Mouse (Mus musculus) MEL (cell line): Measurements from ENCODE around the gene Gramd1c. TPM values are rescaled to one million over a fixed set of nuclear protein-coding genes. Genes with fewer than 3 reads are reported as not detected.

ENCODE experiments used
- DNase-seq: peaks from one replicate; pipeline ENCODE4 v3.0.0; 2011; ENCODE audit warnings: low read depth, low spot score
- H3K27ac ChIP-seq: 2 replicates; pipeline ENCODE4 v1.5.1; 2012; ENCODE audit warnings: low read depth, mild to moderate bottlenecking, control low read depth, low read length, moderate library complexity; ENCODE audit not compliant: control insufficient read depth
- H3K27me3 ChIP-seq, 2 experiments: fragments of 150-350 bp in 1 of 2; sonication (generic) in 1 of 2; 2 replicates each; pipeline ENCODE4 v1.6.1; 2012; ENCODE audit warnings: low read length in 2 of 2, mild to moderate bottlenecking in 2 of 2, improper control_type of control experiment in 1 of 2, moderate library complexity in 1 of 2; ENCODE audit not compliant: insufficient read depth in 2 of 2, control insufficient read depth in 1 of 2
- H3K36me3 ChIP-seq, 2 experiments: 2 replicates each; pipeline ENCODE4 v1.6.1; 2012 to 2014; ENCODE audit warnings: low read length in 2 of 2, improper control_type of control experiment in 1 of 2, inconsistent platforms in 1 of 2, mild to moderate bottlenecking in 1 of 2; ENCODE audit not compliant: insufficient read depth in 2 of 2, control insufficient read depth in 1 of 2
- H3K4me1 ChIP-seq, 2 experiments: fragments of 150-350 bp in 1 of 2; sonication (generic) in 1 of 2; 2 replicates each; pipeline ENCODE4 v1.6.1; 2012; ENCODE audit warnings: low read length in 2 of 2, improper control_type of control experiment in 1 of 2, mild to moderate bottlenecking in 1 of 2; ENCODE audit not compliant: insufficient read depth in 2 of 2, control insufficient read depth in 1 of 2
- H3K4me3 ChIP-seq, 2 experiments: fragments of 150-350 bp in 1 of 2; sonication (generic) in 1 of 2; 2 replicates each; pipeline ENCODE4 v1.5.1; 2012; ENCODE audit warnings: low read depth in 2 of 2, low read length in 2 of 2, mild to moderate bottlenecking in 2 of 2, moderate library complexity in 2 of 2, control low read depth in 1 of 2, improper control_type of control experiment in 1 of 2; ENCODE audit not compliant: control insufficient read depth in 1 of 2, insufficient read depth in 1 of 2
- H3K79me2 ChIP-seq: 2 replicates; pipeline ENCODE4 v1.6.1; 2012; ENCODE audit warnings: mild to moderate bottlenecking, low read length, moderate library complexity; ENCODE audit not compliant: control insufficient read depth, poor library complexity, insufficient read depth
- H3K9ac ChIP-seq: 2 replicates; pipeline ENCODE4 v1.6.1; 2012; ENCODE audit warnings: low read depth, mild to moderate bottlenecking, control low read depth, low read length, moderate library complexity; ENCODE audit not compliant: control insufficient read depth, poor library complexity, severe bottlenecking
- H3K9me3 ChIP-seq: fragments of 150-350 bp; sonication (generic); replicated peaks from 2 replicates; pipeline ENCODE4 v1.6.1; 2012; ENCODE audit warnings: mild to moderate bottlenecking, low read length, improper control_type of control experiment, moderate library complexity; ENCODE audit not compliant: insufficient read depth
- BHLHE40 ChIP-seq: IDR thresholded peaks from 2 replicates; pipeline ENCODE4 v1.6.1; 2012; ENCODE audit warnings: low read depth, mild to moderate bottlenecking, inconsistent platforms, low read length, improper control_type of control experiment, borderline replicate concordance
- CHD1 ChIP-seq: IDR thresholded peaks from 2 replicates; pipeline ENCODE4 v1.6.1; 2012; ENCODE audit warnings: low read depth, mild to moderate bottlenecking, inconsistent platforms, low read length, improper control_type of control experiment
- CHD2 ChIP-seq: IDR thresholded peaks from 2 replicates; pipeline ENCODE4 v1.6.1; 2011; ENCODE audit warnings: low read length, improper control_type of control experiment
- CTCF ChIP-seq, 3 experiments: IDR thresholded peaks in 2 of 3; conservative IDR thresholded peaks in 1 of 3; 2 replicates each; pipeline ENCODE4 v1.5.1; 2011 to 2012; ENCODE audit warnings: low read length in 3 of 3, low read depth in 2 of 3, mild to moderate bottlenecking in 2 of 3, improper control_type of control experiment in 1 of 3, inconsistent platforms in 1 of 3, mixed read lengths in 1 of 3, moderate library complexity in 1 of 3; ENCODE audit not compliant: control insufficient read depth in 1 of 3, insufficient read depth in 1 of 3, poor library complexity in 1 of 3, severe bottlenecking in 1 of 3
- E2F4 ChIP-seq: IDR thresholded peaks from 2 replicates; pipeline ENCODE4 v1.6.1; 2011; ENCODE audit warnings: low read depth, low read length, improper control_type of control experiment, borderline replicate concordance
- ELF1 ChIP-seq: IDR thresholded peaks from 2 replicates; pipeline ENCODE4 v1.6.1; 2014; ENCODE audit warnings: low read depth, mild to moderate bottlenecking, inconsistent platforms, low read length, improper control_type of control experiment, moderate library complexity
- EP300 ChIP-seq, 2 experiments: IDR thresholded peaks; 2 replicates each; pipeline ENCODE4 v1.6.1; 2011; ENCODE audit warnings: improper control_type of control experiment in 2 of 2, low read length in 2 of 2, low read depth in 1 of 2, mild to moderate bottlenecking in 1 of 2
- ETS1 ChIP-seq: IDR thresholded peaks from 2 replicates; pipeline ENCODE4 v1.6.1; 2012; ENCODE audit warnings: low read depth, mild to moderate bottlenecking, inconsistent platforms, low read length, improper control_type of control experiment, moderate library complexity
- GABPA ChIP-seq: IDR thresholded peaks from 2 replicates; pipeline ENCODE4 v1.6.1; 2012; ENCODE audit warnings: low read depth, mild to moderate bottlenecking, inconsistent platforms, low read length, improper control_type of control experiment, moderate library complexity
- GATA1 ChIP-seq: IDR thresholded peaks from 2 replicates; pipeline ENCODE4 v1.6.1; 2011; ENCODE audit warnings: low read depth, low read length, improper control_type of control experiment
- HCFC1 ChIP-seq: IDR thresholded peaks from 2 replicates; pipeline ENCODE4 v1.6.1; 2012; ENCODE audit warnings: low read depth, mild to moderate bottlenecking, inconsistent platforms, low read length, improper control_type of control experiment, moderate library complexity
- JUND ChIP-seq: IDR thresholded peaks from 2 replicates; pipeline ENCODE4 v1.6.1; 2011; ENCODE audit warnings: low read depth, mild to moderate bottlenecking, improper control_type of control experiment, low read length
- KAT2A ChIP-seq: conservative IDR thresholded peaks from 2 replicates; pipeline ENCODE4 v1.6.1; 2012; ENCODE audit warnings: low read depth, low read length, improper control_type of control experiment, inconsistent platforms
- MAX ChIP-seq: IDR thresholded peaks from 2 replicates; pipeline ENCODE4 v1.6.1; 2011; ENCODE audit warnings: low read length, improper control_type of control experiment
- MAZ ChIP-seq: IDR thresholded peaks from 2 replicates; pipeline ENCODE4 v1.6.1; 2012; ENCODE audit warnings: low read depth, mild to moderate bottlenecking, inconsistent platforms, low read length, improper control_type of control experiment
- MEF2A ChIP-seq: IDR thresholded peaks from 2 replicates; pipeline ENCODE4 v1.6.1; 2014; ENCODE audit warnings: low read depth, mild to moderate bottlenecking, inconsistent platforms, low read length, improper control_type of control experiment; ENCODE audit not compliant: poor library complexity, insufficient replicate concordance, severe bottlenecking; ENCODE audit errors: extremely low read depth
- MXI1 ChIP-seq: IDR thresholded peaks from 2 replicates; pipeline ENCODE4 v1.6.1; 2011; ENCODE audit warnings: mild to moderate bottlenecking, low read depth, low read length, improper control_type of control experiment
- MYB ChIP-seq: IDR thresholded peaks from 2 replicates; pipeline ENCODE4 v1.6.1; 2011; ENCODE audit warnings: mild to moderate bottlenecking, low read depth, low read length, improper control_type of control experiment
- NELFE ChIP-seq: IDR thresholded peaks from 2 replicates; pipeline ENCODE4 v1.6.1; 2011; ENCODE audit warnings: low read depth, low read length, improper control_type of control experiment
- NRF1 ChIP-seq: IDR thresholded peaks from 2 replicates; pipeline ENCODE4 v1.6.1; 2014; ENCODE audit warnings: low read depth, mild to moderate bottlenecking, inconsistent platforms, low read length, improper control_type of control experiment, moderate library complexity; ENCODE audit not compliant: poor library complexity, insufficient read depth, severe bottlenecking
- POLR2A ChIP-seq, 2 experiments: IDR thresholded peaks; 2 replicates each; pipeline ENCODE4 v1.6.1; 2011 to 2012; ENCODE audit warnings: low read length in 2 of 2, mild to moderate bottlenecking in 2 of 2, control low read depth in 1 of 2, improper control_type of control experiment in 1 of 2, low read depth in 1 of 2, moderate library complexity in 1 of 2; ENCODE audit not compliant: control insufficient read depth in 1 of 2, insufficient read depth in 1 of 2, poor library complexity in 1 of 2
- POLR2AphosphoS2 ChIP-seq: IDR thresholded peaks from 2 replicates; pipeline ENCODE4 v1.6.1; 2011; ENCODE audit warnings: low read length, improper control_type of control experiment
- RCOR1 ChIP-seq: IDR thresholded peaks from 2 replicates; pipeline ENCODE4 v1.6.1; 2012; ENCODE audit warnings: low read depth, mild to moderate bottlenecking, inconsistent platforms, low read length, improper control_type of control experiment
- SIN3A ChIP-seq: IDR thresholded peaks from 2 replicates; pipeline ENCODE4 v1.6.1; 2012; ENCODE audit warnings: low read length, improper control_type of control experiment, inconsistent platforms
- TAL1 ChIP-seq: IDR thresholded peaks from 2 replicates; pipeline ENCODE4 v1.6.1; 2012; ENCODE audit warnings: mild to moderate bottlenecking, inconsistent platforms, low read length, moderate library complexity, mixed read lengths
- TCF12 ChIP-seq: IDR thresholded peaks from 2 replicates; pipeline ENCODE4 v1.6.1; 2014; ENCODE audit warnings: low read depth, mild to moderate bottlenecking, inconsistent platforms, low read length, improper control_type of control experiment, moderate library complexity
- UBTF ChIP-seq: IDR thresholded peaks from 2 replicates; pipeline ENCODE4 v1.6.1; 2012; ENCODE audit warnings: low read depth, mild to moderate bottlenecking, inconsistent platforms, low read length, improper control_type of control experiment, moderate library complexity, borderline replicate concordance; ENCODE audit not compliant: insufficient read depth
- USF1 ChIP-seq: IDR thresholded peaks from 2 replicates; pipeline ENCODE4 v1.6.1; 2014; ENCODE audit warnings: low read depth, mild to moderate bottlenecking, inconsistent platforms, low read length, improper control_type of control experiment, moderate library complexity
- ZC3H11A ChIP-seq: IDR thresholded peaks from 2 replicates; pipeline ENCODE4 v1.6.1; 2012; ENCODE audit warnings: low read depth, mild to moderate bottlenecking, inconsistent platforms, low read length, improper control_type of control experiment
- ZKSCAN1 ChIP-seq: IDR thresholded peaks from 2 replicates; pipeline ENCODE4 v1.6.1; 2012; ENCODE audit warnings: low read depth, mild to moderate bottlenecking, inconsistent platforms, low read length, improper control_type of control experiment, moderate library complexity
- ZNF384 ChIP-seq: IDR thresholded peaks from 2 replicates; pipeline ENCODE4 v1.6.1; 2012; ENCODE audit warnings: low read depth, mild to moderate bottlenecking, inconsistent platforms, low read length, improper control_type of control experiment
- polyA plus RNA-seq, 2 experiments: library from polyadenylated mRNA; stranded (reverse) in 1 of 2; unstranded in 1 of 2; fragments of >175 nt in 1 of 2; fragments of >200 nt in 1 of 2; gene quantifications; 2 replicates each; pipeline versions ENCODE4 v1.2.1 to v1.2.4; 2012; ENCODE audit warnings: low replicate concordance in 2 of 2, low read depth in 1 of 2; ENCODE audit not compliant: insufficient read length in 2 of 2, insufficient read depth in 1 of 2, missing spikeins in 1 of 2
- total RNA-seq: library from RNA; depleted of rRNA; stranded (reverse); fragments of 300-350 nt; gene quantifications from 2 replicates; pipeline ENCODE4 v1.2.3, GENCODE M21; 2012

Gramd1c gene
- total and polyA plus RNA-seq, 3 experiments, result 1.5 to 2.7 TPM; not detected in 1

GRCm38 (mm10) chr16:44018986-44019548 lies 44.1 kb downstream of the Gramd1c start (continued):
- TF ChIP-seq MXI1 (peak; percentile 40; the same call in 1 of the 2 replicates), HCFC1 (0 out of 2 replicates have a peak, but pooled peaks have one; percentile 30), CHD2 (no peak), POLR2A (IDR thresholded peaks at IDR 0.05; ENCODE audit: control insufficient read depth in 1 of 2, insufficient read depth in 1 of 2, low read depth in 1 of 2, low read length in 2 of 2, poor library complexity in 1 of 2) (no peak), GATA1 (peak; percentile 75), ZC3H11A (no peak), MAZ (no peak), KAT2A (no peak), MEF2A (no peak), BHLHE40 (0 out of 2 replicates have a peak, but pooled peaks have one; percentile 5), UBTF (no peak), ELF1 (no peak), CTCF (IDR thresholded peaks at IDR 0.05 in 2 of 3, conservative IDR thresholded peaks at IDR 0.05 in 1 of 3; ENCODE audit: control insufficient read depth in 1 of 3, insufficient read depth in 1 of 3, low read depth in 2 of 3, low read length in 3 of 3, poor library complexity in 1 of 3, severe bottlenecking in 1 of 3) (no peak)

- no peaks in the 10 kb centered on the region for H3K9me3 ChIP-seq
- H3K4me3 ChIP-seq, result peak overlapping the region; percentile 44 to 56
- H3K36me3 ChIP-seq, result peaks cover 0 to 31% of the 10 kb centered on the region in 2 experiments; a peak in 2 of 4 replicates
- peak overlapping the region; percentile 96 for H3K27ac ChIP-seq
- H3K79me2 ChIP-seq, result peaks cover 4% of the 10 kb centered on the region; the same call in 1 of the 2 replicates
- DNase-seq, result peak; percentile 96
- H3K27me3 ChIP-seq, result no peaks in the 10 kb centered on the region
- H3K9ac ChIP-seq, result peak overlapping the region; percentile 40
- H3K4me1 ChIP-seq, result peaks cover 0 to 27% of the 10 kb centered on the region in 2 experiments; a peak in 3 of 4 replicates
- peak; percentile 37 for TF ChIP-seq TAL1
- TF ChIP-seq HCFC1, result peak; percentile 42; the same call in 1 of the 2 replicates
- TF ChIP-seq POLR2AphosphoS2, result no peak
- 0 out of 2 replicates have a peak, but pooled peaks have one; percentile 19 for TF ChIP-seq USF1
- TF ChIP-seq MYB, result no peak
- peak; percentile 16; the same call in 1 of the 2 replicates for TF ChIP-seq JUND
- TF ChIP-seq CHD2, result no peak
- TF ChIP-seq MXI1, result peak; percentile 61; the same call in 1 of the 2 replicates
- peak; percentile 56; the same call in 1 of the 2 replicates for TF ChIP-seq NELFE
- no peak for TF ChIP-seq GABPA
- peak in 1 of 2 experiments; percentile 55; a peak in 2 of 4 replicates for TF ChIP-seq POLR2A (IDR thresholded peaks at IDR 0.05; ENCODE audit: control insufficient read depth in 1 of 2, insufficient read depth in 1 of 2, low read depth in 1 of 2, low read length in 2 of 2, poor library complexity in 1 of 2)
- TF ChIP-seq MAX, result peak; percentile 45; the same call in 1 of the 2 replicates
- peak; percentile 91 for TF ChIP-seq ETS1
- TF ChIP-seq ZKSCAN1, result no peak
- TF ChIP-seq EP300 (IDR thresholded peaks at IDR 0.05; ENCODE audit: low read depth in 1 of 2, low read length in 2 of 2), result peak; percentile 73 to 85
- no peak for TF ChIP-seq CTCF (IDR thresholded peaks at IDR 0.05 in 2 of 3, conservative IDR thresholded peaks at IDR 0.05 in 1 of 3; ENCODE audit: control insufficient read depth in 1 of 3, insufficient read depth in 1 of 3, low read depth in 2 of 3, low read length in 3 of 3, poor library complexity in 1 of 3, severe bottlenecking in 1 of 3)
- peak; percentile 60; the same call in 1 of the 2 replicates for TF ChIP-seq SIN3A
- TF ChIP-seq ELF1, result peak; percentile 51; the same call in 1 of the 2 replicates
- peak; percentile 79 for TF ChIP-seq TCF12
- TF ChIP-seq BHLHE40, result peak; percentile 59; the same call in 1 of the 2 replicates
- TF ChIP-seq KAT2A, result no peak
- no peak for TF ChIP-seq NRF1
- no peak for TF ChIP-seq E2F4
- TF ChIP-seq ZC3H11A, result no peak
- TF ChIP-seq CHD1, result no peak
- TF ChIP-seq ZNF384, result no peak
- TF ChIP-seq RCOR1, result peak; percentile 65
Observed at GRCm38 (mm10) chr16:44018372-44018771, 44.8 kb downstream of the Gramd1c start.
